Mouse (Mus musculus): Measurements from ENCODE around the gene Rgs6.

Gene Rgs6

DNA sequence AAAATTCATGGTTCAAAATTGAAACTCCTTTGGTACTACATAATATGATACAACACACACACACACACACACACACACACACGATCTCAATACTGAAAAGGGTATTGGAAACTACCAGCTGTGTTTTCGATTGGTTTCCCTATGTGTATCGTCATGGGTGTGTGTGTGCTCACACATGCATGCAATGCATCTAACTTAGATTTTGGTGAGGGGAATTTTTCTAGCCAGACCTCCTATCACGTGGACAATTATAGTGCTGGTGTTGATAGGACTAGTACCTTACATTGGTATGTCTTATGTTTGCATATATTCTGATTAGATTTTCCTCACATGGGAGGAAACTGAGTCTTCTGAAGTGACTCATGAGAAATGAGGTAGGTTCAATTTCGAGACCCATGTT lies 192.8 kb downstream of the Rgs6 start:
- Histone ChIP-seq H3K27me3 (ENCODE audit: insufficient read depth, low read length) (no peaks in the 10 kb centered on the region), H3K9me3 (ENCODE audit: low read length) (no peaks in the 10 kb centered on the region), H3K4me1 (replicated peaks; ENCODE audit: low read depth, low read length) (no peaks in the 10 kb centered on the region), H3K4me3 (replicated peaks; ENCODE audit: low read length) (no peak overlapping the region), H3K36me3 (ENCODE audit: insufficient read depth, low read length) (no peaks in the 10 kb centered on the region)
- TF ChIP-seq POU5F1 (IDR thresholded peaks at IDR 0.05; ENCODE audit: borderline replicate concordance, low read length) (no peak), NANOG (IDR thresholded peaks at IDR 0.05; ENCODE audit: borderline replicate concordance, low read length) (no peak), CTCF (conservative IDR thresholded peaks at IDR 0.05; ENCODE audit: low read length) (no peak)

DNA sequence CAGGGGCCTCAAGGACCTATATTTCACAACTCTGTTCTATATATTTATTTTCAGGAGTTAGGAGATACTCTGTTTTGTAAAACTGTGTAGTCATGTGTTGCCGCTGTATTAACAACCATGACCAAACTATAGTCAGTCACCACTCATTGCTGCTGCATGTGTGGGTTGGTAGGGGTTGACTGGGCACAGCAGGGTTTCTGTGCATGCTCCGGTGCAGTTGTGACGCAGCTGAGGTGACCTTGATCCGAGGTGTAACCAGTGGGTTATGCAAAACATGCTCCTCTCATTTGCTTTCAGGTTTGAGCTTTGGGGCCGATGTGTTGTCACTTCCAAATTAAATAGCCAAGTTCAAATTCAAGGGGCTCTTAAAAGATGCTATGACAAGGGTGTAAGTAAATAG lies 193.3 kb downstream of the Rgs6 start:
- H3K4me3 ChIP-seq (replicated peaks; ENCODE audit: low read length), result no peak overlapping the region
- H3K4me1 ChIP-seq (replicated peaks; ENCODE audit: low read depth, low read length), result no peaks in the 10 kb centered on the region
- no peaks in the 10 kb centered on the region for H3K27me3 ChIP-seq (ENCODE audit: insufficient read depth, low read length)
- no peaks in the 10 kb centered on the region for H3K9me3 ChIP-seq (ENCODE audit: low read length)
- no peak for TF ChIP-seq NANOG (IDR thresholded peaks at IDR 0.05; ENCODE audit: borderline replicate concordance, low read length)
- no peak for TF ChIP-seq POU5F1 (IDR thresholded peaks at IDR 0.05; ENCODE audit: borderline replicate concordance, low read length)
- TF ChIP-seq CTCF (conservative IDR thresholded peaks at IDR 0.05; ENCODE audit: low read length), result no peak
- H3K36me3 ChIP-seq (ENCODE audit: insufficient read depth, low read length), result no peaks in the 10 kb centered on the region

DNA sequence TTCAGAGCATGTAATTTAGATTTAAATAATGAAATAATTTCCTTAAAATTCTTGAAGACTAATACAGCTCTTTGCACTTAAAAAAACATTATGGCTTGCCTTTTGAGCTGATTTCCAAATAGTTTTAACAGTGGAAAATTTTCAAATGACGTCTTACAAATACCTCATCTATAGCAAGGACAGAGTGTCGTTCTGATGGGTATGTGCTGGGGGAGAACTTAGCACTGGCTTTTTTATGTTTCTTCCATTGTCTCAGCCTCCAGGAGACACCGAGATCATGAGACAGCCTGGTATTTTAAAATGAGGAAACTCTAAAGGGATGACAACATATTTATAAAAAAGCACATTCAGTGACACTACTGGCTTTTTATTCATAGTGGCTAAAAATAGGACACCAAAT lies 204.0 kb downstream of the Rgs6 start:
- no peak for TF ChIP-seq NANOG (IDR thresholded peaks at IDR 0.05; ENCODE audit: borderline replicate concordance, low read length)
- TF ChIP-seq POU5F1 (IDR thresholded peaks at IDR 0.05; ENCODE audit: borderline replicate concordance, low read length), result no peak
- no peak for TF ChIP-seq CTCF (conservative IDR thresholded peaks at IDR 0.05; ENCODE audit: low read length)
- peaks cover 19% of the 10 kb centered on the region for H3K9me3 ChIP-seq (ENCODE audit: low read length)
- no peaks in the 10 kb centered on the region for H3K27me3 ChIP-seq (ENCODE audit: insufficient read depth, low read length)
- no peaks in the 10 kb centered on the region for H3K4me1 ChIP-seq (replicated peaks; ENCODE audit: low read depth, low read length)
- H3K36me3 ChIP-seq (ENCODE audit: insufficient read depth, low read length), result no peaks in the 10 kb centered on the region
- H3K4me3 ChIP-seq (replicated peaks; ENCODE audit: low read length), result no peak overlapping the region

DNA sequence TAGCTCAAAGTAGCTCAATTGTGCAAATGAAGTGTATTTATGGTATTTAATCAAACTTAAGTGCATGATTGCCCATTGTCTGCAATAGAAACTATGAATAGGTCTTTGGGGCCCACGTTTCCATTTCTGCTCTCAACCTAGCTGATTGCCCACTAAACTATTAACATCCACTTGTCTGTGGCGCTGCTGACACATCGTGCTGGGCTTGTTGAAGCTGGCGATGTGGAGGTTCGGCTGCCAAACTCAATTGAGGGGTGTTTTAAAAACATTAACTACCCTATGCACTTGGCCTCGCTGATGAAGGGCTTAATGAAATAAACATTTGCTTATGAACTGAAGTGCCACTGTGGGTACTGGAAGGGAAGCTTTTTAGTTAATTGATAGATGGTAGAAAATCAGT lies 211.8 kb downstream of the Rgs6 start:
- Histone ChIP-seq H3K9me3 (ENCODE audit: low read length) (no peaks in the 10 kb centered on the region), H3K4me1 (replicated peaks; ENCODE audit: low read depth, low read length) (no peaks in the 10 kb centered on the region), H3K4me3 (replicated peaks; ENCODE audit: low read length) (no peak overlapping the region), H3K27me3 (ENCODE audit: insufficient read depth, low read length) (no peaks in the 10 kb centered on the region), H3K36me3 (ENCODE audit: insufficient read depth, low read length) (no peaks in the 10 kb centered on the region)
- no peak for TF ChIP-seq POU5F1 (IDR thresholded peaks at IDR 0.05; ENCODE audit: borderline replicate concordance, low read length)

DNA sequence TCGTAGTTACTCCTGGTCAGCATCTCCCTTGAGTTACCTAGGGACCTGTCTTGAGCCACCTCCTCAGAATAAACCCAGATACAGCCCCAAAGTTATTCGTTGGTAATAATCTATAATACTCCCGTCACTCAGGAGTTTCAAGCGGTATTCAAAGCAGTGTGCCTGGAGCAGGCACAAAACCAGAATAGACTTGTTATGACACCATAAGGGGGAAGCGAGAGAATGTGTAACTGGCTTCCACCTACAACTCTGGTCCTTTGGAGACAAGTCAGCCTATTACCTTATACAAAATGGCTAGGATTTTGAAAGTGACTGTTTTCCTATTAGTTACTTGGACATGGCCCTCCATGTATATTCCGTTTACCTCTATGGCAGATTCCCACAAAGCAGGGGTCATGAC lies 213.6 kb downstream of the Rgs6 start:
- no peaks in the 10 kb centered on the region for H3K27me3 ChIP-seq (ENCODE audit: insufficient read depth, low read length)
- no peak for TF ChIP-seq NANOG (IDR thresholded peaks at IDR 0.05; ENCODE audit: borderline replicate concordance, low read length)
- TF ChIP-seq CTCF (conservative IDR thresholded peaks at IDR 0.05; ENCODE audit: low read length), result no peak
- no peak for TF ChIP-seq POU5F1 (IDR thresholded peaks at IDR 0.05; ENCODE audit: borderline replicate concordance, low read length)
- H3K4me1 ChIP-seq (replicated peaks; ENCODE audit: low read depth, low read length), result no peaks in the 10 kb centered on the region
- no peak overlapping the region for H3K4me3 ChIP-seq (replicated peaks; ENCODE audit: low read length)
- H3K36me3 ChIP-seq (ENCODE audit: insufficient read depth, low read length), result no peaks in the 10 kb centered on the region
- no peaks in the 10 kb centered on the region for H3K9me3 ChIP-seq (ENCODE audit: low read length)

DNA sequence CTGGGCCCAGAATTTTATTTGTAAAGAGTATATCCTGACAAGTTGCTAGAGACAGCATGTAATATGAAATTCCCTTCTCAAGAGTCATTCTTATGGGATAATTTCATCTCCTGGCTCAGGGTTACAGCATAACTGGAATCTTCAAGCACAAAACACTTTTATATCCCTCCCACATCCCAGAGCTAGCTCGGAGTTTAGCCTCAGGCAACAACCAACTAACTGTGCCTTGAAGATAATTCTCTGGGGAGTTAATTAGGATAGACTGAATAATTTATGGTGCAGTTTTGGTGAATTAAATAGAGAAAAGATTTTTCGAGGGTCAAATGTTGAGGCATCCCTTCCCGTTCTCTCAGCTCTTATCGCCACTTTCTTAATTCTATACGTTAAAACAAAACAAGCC lies 214.6 kb downstream of the Rgs6 start:
- Histone ChIP-seq H3K9me3 (ENCODE audit: low read length) (no peaks in the 10 kb centered on the region), H3K27me3 (ENCODE audit: insufficient read depth, low read length) (no peaks in the 10 kb centered on the region), H3K4me3 (replicated peaks; ENCODE audit: low read length) (no peak overlapping the region), H3K4me1 (replicated peaks; ENCODE audit: low read depth, low read length) (no peaks in the 10 kb centered on the region), H3K36me3 (ENCODE audit: insufficient read depth, low read length) (no peaks in the 10 kb centered on the region)
- TF ChIP-seq NANOG (IDR thresholded peaks at IDR 0.05; ENCODE audit: borderline replicate concordance, low read length), result no peak
- no peak for TF ChIP-seq CTCF (conservative IDR thresholded peaks at IDR 0.05; ENCODE audit: low read length)
- no peak for TF ChIP-seq POU5F1 (IDR thresholded peaks at IDR 0.05; ENCODE audit: borderline replicate concordance, low read length)

DNA sequence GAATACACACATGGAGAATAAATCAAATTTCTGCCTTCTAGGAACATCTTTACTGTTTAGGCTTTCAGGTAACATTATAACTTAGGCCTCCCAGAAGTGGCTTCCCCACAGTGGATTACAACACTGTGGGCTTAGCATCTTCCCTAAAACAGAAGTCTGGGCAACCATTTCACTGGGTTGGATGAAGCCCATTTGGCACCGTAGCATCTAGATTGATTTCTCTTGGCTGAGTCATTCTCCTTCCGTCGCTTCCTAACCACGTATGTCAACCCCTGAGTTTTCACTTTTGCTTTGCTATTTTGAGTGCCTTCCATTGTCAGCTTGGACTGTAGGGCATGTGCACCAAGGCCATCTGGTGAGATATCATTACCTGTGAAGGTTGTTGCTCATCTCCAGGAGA lies 217.1 kb downstream of the Rgs6 start:
- no peaks in the 10 kb centered on the region for H3K4me1 ChIP-seq (replicated peaks; ENCODE audit: low read depth, low read length)
- no peaks in the 10 kb centered on the region for H3K9me3 ChIP-seq (ENCODE audit: low read length)
- no peak overlapping the region for H3K4me3 ChIP-seq (replicated peaks; ENCODE audit: low read length)
- TF ChIP-seq CTCF (conservative IDR thresholded peaks at IDR 0.05; ENCODE audit: low read length), result no peak
- no peak for TF ChIP-seq NANOG (IDR thresholded peaks at IDR 0.05; ENCODE audit: borderline replicate concordance, low read length)
- TF ChIP-seq POU5F1 (IDR thresholded peaks at IDR 0.05; ENCODE audit: borderline replicate concordance, low read length), result no peak
- H3K36me3 ChIP-seq (ENCODE audit: insufficient read depth, low read length), result no peaks in the 10 kb centered on the region
- H3K27me3 ChIP-seq (ENCODE audit: insufficient read depth, low read length), result no peaks in the 10 kb centered on the region

DNA sequence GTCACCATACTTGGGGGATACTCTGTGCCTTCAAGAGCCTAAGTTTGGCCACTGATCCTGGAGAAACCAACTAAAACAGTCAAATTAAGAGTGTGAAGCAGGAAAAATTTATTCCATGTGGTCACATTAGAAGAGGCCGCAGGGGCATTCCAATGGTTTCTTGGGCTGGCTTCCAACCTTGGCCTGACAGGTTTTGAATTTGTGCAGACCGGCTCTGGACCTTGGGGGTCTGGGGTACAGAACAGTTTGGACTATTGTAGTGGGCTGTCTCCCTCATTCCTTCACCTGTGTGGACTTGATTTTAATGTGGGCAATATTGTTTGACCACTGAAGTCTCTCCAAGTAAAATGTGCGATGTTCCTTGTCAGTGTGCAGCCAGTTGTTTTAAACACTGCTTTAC lies 222.5 kb downstream of the Rgs6 start:
- Histone ChIP-seq H3K9me3 (ENCODE audit: low read length) (no peaks in the 10 kb centered on the region), H3K36me3 (ENCODE audit: insufficient read depth, low read length) (no peaks in the 10 kb centered on the region), H3K27me3 (ENCODE audit: insufficient read depth, low read length) (no peaks in the 10 kb centered on the region), H3K4me1 (replicated peaks; ENCODE audit: low read depth, low read length) (no peaks in the 10 kb centered on the region), H3K4me3 (replicated peaks; ENCODE audit: low read length) (no peak overlapping the region)
- TF ChIP-seq CTCF (conservative IDR thresholded peaks at IDR 0.05; ENCODE audit: low read length) (no peak), NANOG (IDR thresholded peaks at IDR 0.05; ENCODE audit: borderline replicate concordance, low read length) (no peak), POU5F1 (IDR thresholded peaks at IDR 0.05; ENCODE audit: borderline replicate concordance, low read length) (no peak)

DNA sequence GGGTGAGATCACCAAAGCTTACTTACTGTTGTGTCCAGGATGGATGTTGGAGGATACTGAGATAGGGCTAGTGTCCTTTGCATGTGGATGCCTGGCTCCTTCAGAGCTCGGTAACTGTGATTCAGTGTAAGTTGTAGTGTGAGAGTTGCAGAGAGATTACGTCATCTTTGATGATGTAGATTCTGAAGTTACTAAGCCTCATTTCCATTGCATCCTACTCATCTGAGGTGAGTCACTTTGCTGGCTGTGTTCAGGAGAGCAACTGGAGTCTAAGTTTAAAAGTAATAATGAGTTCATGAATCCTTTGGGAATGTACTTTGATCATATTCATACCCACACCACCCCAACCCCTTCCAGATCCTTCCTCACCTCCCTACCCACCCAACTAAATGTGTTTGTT lies 227.9 kb downstream of the Rgs6 start:
- no peak overlapping the region for H3K4me3 ChIP-seq (replicated peaks; ENCODE audit: low read length)
- H3K4me1 ChIP-seq (replicated peaks; ENCODE audit: low read depth, low read length), result peaks cover 10% of the 10 kb centered on the region
- H3K27me3 ChIP-seq (ENCODE audit: insufficient read depth, low read length), result no peaks in the 10 kb centered on the region
- TF ChIP-seq NANOG (IDR thresholded peaks at IDR 0.05; ENCODE audit: borderline replicate concordance, low read length) (no peak), CTCF (conservative IDR thresholded peaks at IDR 0.05; ENCODE audit: low read length) (no peak), POU5F1 (IDR thresholded peaks at IDR 0.05; ENCODE audit: borderline replicate concordance, low read length) (no peak)
- H3K9me3 ChIP-seq (ENCODE audit: low read length), result no peaks in the 10 kb centered on the region
- H3K36me3 ChIP-seq (ENCODE audit: insufficient read depth, low read length), result no peaks in the 10 kb centered on the region

Measured in E14TG2a.4 (cell line).